Mouse (Mus musculus): Measurements from ENCODE around the gene Pigc.

DNA sequence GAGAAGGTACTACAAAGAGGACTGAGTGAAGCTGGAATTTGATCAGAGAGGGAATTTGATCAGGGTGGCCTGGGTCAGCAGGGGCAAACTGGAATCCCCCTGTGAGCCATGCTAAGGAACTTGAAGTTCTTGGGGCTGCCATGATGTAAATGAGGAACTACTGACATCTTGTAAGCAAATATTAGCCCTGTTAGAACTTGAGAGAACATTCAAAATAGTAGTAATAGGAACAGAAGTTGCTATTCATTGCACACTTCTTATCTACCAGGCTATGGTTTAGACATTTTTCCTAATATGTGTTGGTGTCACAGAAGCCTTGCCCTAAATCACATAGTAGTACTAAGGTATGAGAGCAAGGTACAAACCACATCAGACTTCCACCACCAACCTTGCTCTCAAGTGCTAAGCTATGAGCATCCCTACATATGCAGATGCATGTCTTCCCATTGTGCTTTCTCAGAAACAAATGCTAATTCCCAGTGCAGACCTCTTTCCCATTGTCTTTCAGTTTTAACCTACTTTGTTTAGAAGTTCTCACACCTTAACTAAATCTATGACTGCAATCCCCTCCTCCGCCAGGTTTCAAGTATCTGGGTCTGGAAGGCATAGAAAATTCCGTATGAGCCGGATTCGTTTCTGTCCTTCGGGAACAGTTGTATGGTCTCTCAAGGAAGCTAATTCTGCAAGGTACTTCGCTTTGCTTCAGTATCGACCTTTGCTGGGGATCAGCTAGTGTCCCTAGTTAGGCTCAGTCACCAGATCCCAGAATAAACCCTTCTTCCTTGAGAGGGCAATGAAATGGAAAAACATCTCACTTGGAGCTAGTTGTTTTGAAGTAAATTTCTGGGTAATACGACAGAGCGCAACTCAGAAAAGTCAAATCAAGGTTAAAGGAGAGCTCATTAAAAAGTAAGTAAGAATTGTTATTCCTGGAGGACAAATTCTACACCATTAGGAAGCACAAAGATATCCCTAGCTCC, 48.2 kb upstream of the Pigc start:
- no peak for TF ChIP-seq POLR2AphosphoS2 (IDR thresholded peaks at IDR 0.05; ENCODE audit: low read depth, low read length)
- TF ChIP-seq CTCF (conservative IDR thresholded peaks at IDR 0.05 in 1 of 2, IDR thresholded peaks at IDR 0.05 in 1 of 2; ENCODE audit: low read depth in 2 of 2, low read length in 2 of 2), result no peak
- TF ChIP-seq MEF2A (IDR thresholded peaks at IDR 0.05; ENCODE audit: borderline replicate concordance, low read depth, low read length), result peak; percentile 43; the same call in 1 of the 2 replicates
- no peak for TF ChIP-seq NELFE (IDR thresholded peaks at IDR 0.05; ENCODE audit: low read depth, low read length)
